Mouse (Mus musculus) central nervous system, embryonic 11.5 days (tissue): ENCODE measurements around the gene Gm26965. TPM values are rescaled to one million over a fixed set of nuclear protein-coding genes. Genes with fewer than 3 reads are reported as not detected.

ENCODE experiments used
- polyA plus RNA-seq: library from polyadenylated mRNA; depleted of rRNA; stranded (reverse); fragments of >200 nt; gene quantifications from 2 replicates; pipeline ENCODE4 v1.2.3, GENCODE M21; 2012; rRNA removed

Gene Gm26965
- polyA plus RNA-seq = not detected in 2 replicates

DNA sequence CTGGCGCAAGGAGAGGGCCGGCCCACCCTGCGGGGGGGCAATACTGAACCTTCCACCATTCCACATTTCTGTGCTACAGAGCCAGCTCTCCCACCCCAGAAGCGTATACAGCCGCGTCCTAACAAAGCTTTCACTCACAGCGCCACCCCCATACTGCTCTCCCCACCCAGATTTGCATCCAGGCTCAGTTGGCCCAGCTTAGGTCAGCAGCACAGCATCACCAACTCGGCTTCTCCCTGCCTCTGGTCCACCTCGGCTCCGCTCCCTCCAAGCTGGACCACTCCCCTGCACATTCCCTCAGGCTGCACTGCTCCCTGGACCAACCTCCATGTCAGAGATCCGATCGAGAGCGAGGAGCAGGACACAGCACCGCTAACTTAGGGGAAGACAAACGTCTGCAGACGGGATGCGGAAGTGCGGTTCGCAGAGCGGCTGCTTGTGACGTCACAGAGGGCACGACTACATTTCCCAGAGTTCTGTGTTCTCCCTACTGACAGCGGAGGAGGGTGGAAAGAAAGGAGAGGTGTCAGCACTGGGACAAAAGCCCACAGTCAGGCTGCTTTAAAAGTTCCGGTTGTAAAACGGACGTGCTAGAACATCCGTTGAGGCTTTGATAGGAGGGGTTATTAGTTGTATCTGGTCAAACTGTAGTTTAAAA, at the start of gene Gm26965, which contains the start of gene Zfp87:
Gene Gm26965, minus strand, starts transcription at position 399 of the 658 bp plus-strand sequence.
Gene Zfp87, minus strand, starts transcription at position 425 of the 658 bp plus-strand sequence.

GRCm38 (mm10) chr13:67553730-67554129, 27.8 kb upstream of the Gm26965 start, which contains the start of gene Zfp748:
Zfp748 (minus strand) TSS chr13:67553830.

DNA sequence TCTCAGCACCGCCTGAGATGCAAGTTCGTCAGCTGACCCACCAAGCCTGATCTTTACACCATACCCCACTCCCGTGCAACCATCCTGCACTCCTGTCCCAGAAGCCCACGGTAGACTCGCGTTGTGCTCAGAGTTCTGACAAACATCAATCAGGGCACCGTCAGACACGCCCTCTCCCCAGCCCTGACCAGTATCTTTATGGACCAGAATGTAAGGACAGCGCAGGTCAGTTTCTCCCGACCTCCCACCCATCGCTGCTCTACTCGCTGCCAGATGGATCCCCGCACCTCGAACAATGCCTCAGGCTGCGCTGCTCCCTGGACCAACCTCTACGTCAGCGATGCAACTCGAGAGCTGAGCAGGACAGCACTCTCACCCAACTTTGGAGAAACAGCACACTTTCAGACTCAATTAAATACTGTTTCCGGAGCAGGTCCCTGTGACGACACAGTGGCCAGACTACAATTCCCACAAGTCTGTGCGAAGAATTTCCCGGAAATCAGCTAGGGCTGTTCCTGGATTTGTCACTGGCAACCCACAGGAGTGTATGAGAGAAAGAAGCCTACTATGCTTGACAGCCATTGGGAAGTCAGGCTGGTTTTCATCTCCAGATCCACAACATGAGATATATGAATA, 25.7 kb downstream of the Gm26965 start, which contains the start of gene Zfp58:
Gene Zfp58, minus strand, starts transcription at position 472 of the 636 bp plus-strand sequence.

DNA sequence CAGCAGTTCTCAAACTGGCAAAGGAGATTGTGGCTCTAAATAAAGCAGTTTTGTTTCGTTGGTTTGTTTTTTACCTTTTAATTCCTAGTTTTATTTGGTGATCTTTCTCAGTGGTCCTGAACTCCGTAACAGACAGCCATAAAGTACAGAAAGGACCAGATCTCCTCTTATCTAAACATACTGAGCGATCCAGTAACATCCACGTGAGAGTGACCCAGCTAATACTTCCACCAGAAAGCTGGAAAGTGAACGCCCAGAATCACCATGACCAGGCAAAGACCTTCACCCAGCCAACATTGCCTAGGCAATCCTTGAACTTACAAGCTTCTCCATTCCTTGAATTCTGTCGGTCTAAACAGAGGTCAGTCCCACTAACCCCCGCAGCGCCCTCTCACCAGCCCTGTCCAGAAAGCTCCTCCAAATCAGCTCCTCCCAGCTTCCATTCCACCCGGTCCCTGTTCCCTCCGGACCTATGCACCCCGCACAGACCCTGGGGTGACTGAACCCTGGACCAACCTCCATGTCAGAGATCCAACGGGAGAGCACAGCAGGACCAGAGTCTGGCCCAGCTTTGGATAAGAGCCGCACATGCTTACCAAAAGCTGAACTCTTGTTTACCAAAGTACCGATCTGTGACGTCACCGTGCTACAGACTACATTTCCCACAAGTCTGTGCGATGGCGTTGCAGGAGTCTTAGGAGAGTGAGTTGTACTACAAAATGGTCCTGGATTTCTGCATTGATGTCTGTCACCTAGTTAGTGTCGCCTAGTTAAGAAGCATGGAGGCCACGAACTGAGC, 42.1 kb downstream of the Gm26965 start, which contains the start of gene Zfp874b:
Gene Zfp874b, minus strand, starts transcription at position 634 of the 799 bp plus-strand sequence.

GRCm38 (mm10) chr13:67451172-67452020, 74.6 kb downstream of the Gm26965 start, which contains the start of gene Zfp874a:
Zfp874a (minus strand) TSS chr13:67451624.

Other genes starting within 250 kb of the Gm26965 start
- 1.5 and 2.2 TPM in 2 replicates for gene Zfp458, start 247.7 kb downstream of the Gm26965 start, polyA plus RNA-seq
- 1.2 and 2.0 TPM in 2 replicates for gene Zfp457, start 219.7 kb downstream of the Gm26965 start, polyA plus RNA-seq
- 1.5 and 3.2 TPM in 2 replicates for gene Zfp595, start 193.6 kb downstream of the Gm26965 start, polyA plus RNA-seq
- not detected in 2 replicates for gene Gm28044, start 165.6 kb downstream of the Gm26965 start, polyA plus RNA-seq
- 0.61 and 1.3 TPM in 2 replicates for gene Zfp953, start 165.5 kb downstream of the Gm26965 start, polyA plus RNA-seq
- 0.15 and 0.18 TPM in 2 replicates for gene Gm28041, start 150.4 kb downstream of the Gm26965 start, polyA plus RNA-seq
- gene Zfp456, start 150.3 kb downstream of the Gm26965 start, polyA plus RNA-seq = 0.44 and 0.84 TPM in 2 replicates
- 5.5 and 6.9 TPM in 2 replicates for gene Zfp429, start 126.3 kb downstream of the Gm26965 start, polyA plus RNA-seq
- gene Zfp459, start 104.7 kb downstream of the Gm26965 start, polyA plus RNA-seq = 0.36 and 1.4 TPM in 2 replicates
- 2.3 and 4.8 TPM in 2 replicates for gene Zfp874a, start 74.5 kb downstream of the Gm26965 start, polyA plus RNA-seq
- 2.3 and 4.2 TPM in 2 replicates for gene Zfp874b, start 41.9 kb downstream of the Gm26965 start, polyA plus RNA-seq
- gene Zfp58, start 25.6 kb downstream of the Gm26965 start, polyA plus RNA-seq = 6.4 and 10.1 TPM in 2 replicates
- 12.7 and 20.2 TPM in 2 replicates for gene Zfp87, start within 50 bp of the Gm26965 start, polyA plus RNA-seq
- 8.5 and 11.2 TPM in 2 replicates for gene Zfp748, start 27.7 kb upstream of the Gm26965 start, polyA plus RNA-seq
- gene Zfp729b, start 83.6 kb upstream of the Gm26965 start, polyA plus RNA-seq = 1.2 and 3.6 TPM in 2 replicates
- gene Gm49345, start 111.6 kb upstream of the Gm26965 start, polyA plus RNA-seq = 0.11 TPM in 1 of 2 replicates, not detected in the other
- gene Zfp729a, start 111.6 kb upstream of the Gm26965 start, polyA plus RNA-seq = 1.9 and 3.4 TPM in 2 replicates
- gene Zfp738, start 160.9 kb upstream of the Gm26965 start, polyA plus RNA-seq = 6.1 and 11.8 TPM in 2 replicates
- gene Zfp65, start 203.0 kb upstream of the Gm26965 start, polyA plus RNA-seq = 5.8 and 10.6 TPM in 2 replicates
- 4.4 and 5.5 TPM in 2 replicates for gene Zfp85, start 229.1 kb upstream of the Gm26965 start, polyA plus RNA-seq